Mouse (Mus musculus): ENCODE data around the gene Abcg5.

- no peak for TF ChIP-seq CTCF (IDR thresholded peaks at IDR 0.05; ENCODE audit: low read depth, low read length)
- TF ChIP-seq POLR2A (IDR thresholded peaks at IDR 0.05; ENCODE audit: borderline replicate concordance, low read depth, low read length) = no peak
Measured at GRCm38 (mm10) chr17:84608606-84609005, 74.2 kb downstream of the Abcg5 start.
